Mouse (Mus musculus): Measurements from ENCODE around the gene Slc7a6.

Slc7a6 gene

DNA sequence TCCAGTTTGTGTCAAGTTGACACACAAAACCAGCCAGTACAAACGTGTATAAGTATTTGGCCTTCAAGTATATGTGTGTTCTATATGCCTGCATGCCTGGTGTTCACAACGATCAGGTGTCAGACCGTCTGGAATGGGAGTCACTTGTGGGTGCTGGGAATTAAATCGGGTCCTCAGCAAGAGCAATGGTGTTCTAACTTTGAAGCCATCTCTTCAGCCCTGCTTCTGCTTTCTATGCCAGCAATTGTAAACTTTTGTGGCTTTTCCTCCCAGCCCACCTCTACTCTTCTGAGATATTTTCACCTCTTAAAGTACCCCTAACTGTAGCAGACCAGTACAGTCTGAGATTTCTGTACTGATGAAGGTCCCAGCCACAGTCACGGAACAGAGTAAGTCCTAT, 28.5 kb upstream of the Slc7a6 start:
- no peak for DNase-seq (ENCODE audit: low read depth, low spot score)

DNA sequence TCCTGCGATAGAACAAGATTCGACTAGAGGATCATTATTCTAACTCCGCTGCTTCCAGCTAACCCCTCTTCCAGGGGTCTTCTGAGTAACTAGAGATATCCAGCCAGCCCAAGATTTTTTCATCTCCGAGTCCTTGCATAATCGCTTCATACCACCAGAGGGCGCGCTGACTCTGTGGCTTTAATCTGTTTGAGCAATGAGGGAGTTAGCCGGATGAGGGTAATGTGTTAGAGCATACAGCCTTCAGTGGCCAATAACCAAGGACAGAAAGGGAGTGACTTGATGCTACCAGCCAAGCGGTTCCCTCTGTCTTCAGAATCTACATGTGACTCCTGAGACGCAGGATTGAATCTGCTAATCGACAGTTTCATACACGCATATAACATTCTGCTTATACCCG, 27.9 kb upstream of the Slc7a6 start:
- DNase-seq (ENCODE audit: low read depth, low spot score), result peak; percentile 70

DNA sequence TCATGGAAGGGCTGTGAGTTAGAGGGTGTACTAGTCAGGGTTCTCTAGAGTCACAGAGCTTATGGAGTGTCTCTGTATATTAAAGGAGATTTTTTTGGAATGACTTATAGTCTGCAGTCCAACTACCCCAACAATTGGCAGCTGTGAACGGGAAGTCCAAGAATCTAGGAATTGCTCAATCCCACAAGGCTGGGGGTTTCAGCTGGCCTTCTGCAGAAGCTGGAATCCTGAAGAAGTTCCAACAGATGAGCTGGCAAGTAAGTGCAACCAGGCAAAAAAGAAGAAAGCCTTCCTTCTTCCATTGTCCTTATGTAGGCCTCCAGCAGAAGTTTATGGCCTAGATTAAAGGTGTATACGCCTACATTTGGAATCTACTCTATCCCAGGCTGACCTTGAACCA, 23.3 kb upstream of the Slc7a6 start:
- no peak for DNase-seq (ENCODE audit: low read depth, low spot score)

DNA sequence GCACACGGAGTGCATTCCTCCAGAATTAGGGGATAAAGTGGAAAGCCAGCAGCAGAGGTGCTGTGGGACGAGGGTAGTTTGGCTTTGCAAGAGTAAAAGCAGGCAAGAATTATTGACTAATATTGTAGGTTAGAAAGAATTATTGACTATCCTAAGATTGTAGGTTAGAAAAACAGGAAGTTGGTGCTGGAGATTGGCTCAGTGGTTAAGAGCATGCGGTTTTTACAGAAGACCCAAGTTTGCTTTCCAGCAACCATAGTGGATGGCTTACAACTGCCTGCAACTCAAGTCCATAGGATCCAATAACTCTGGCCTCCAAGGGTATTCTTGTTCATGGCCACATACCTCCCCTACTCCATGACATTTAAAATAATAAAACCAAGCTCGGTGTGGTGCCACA, 22.6 kb upstream of the Slc7a6 start:
- DNase-seq (ENCODE audit: low read depth, low spot score), result no peak

DNA sequence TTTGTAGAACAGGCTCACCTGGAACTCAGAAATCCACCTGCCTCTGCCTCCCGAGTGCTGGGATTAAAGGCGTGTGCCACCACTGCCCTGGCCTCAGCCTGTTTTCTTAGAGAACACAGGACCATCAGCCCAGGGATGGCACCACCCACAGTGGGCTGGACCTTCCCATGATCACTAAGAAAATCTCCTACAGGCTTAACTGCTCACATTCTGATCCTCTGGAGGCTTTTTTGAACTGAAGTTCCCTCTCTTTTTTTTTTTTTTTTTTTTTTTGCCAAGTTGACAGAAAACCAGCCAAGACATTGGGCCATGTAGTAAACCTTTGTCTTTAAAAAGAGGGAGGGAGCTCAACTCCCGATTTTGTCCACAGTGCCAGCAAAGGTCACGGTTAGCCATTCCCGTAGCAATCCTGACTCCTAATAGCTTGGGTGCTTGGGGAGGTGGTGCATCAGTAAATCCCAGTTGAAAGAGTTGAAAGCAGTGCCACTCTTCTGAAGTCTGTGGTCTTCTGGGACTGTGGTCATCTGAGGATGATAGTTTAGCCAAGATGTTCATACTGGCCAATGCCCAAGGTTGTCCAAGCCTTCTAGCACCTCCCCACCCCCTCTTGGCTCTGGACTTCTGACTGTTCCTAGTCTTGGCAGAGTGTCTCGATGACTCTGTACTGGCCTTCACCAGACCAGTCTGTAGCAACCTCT, 20.6 kb upstream of the Slc7a6 start:
- DNase-seq (ENCODE audit: low read depth, low spot score), result no peak

DNA sequence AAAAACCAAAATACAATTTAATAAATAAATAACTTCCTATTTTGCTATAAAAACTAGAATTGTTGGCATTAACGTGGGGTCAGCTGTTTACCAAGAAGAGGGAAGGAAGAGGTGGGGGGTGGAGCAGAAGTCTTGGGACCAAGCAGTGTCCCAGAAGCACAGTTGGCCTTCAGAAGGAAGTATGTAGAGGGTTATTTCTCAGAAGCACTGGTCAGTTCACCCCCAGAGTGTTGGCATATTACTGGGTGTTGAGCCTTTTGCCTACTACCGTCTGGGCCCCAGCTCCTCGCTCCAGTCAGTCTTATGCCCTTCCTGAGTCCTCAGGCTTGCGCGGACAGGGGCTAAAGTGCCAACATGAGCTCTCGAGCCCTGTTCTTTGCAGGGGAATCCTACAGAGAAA, 19.6 kb upstream of the Slc7a6 start:
- no peak for DNase-seq (ENCODE audit: low read depth, low spot score)

DNA sequence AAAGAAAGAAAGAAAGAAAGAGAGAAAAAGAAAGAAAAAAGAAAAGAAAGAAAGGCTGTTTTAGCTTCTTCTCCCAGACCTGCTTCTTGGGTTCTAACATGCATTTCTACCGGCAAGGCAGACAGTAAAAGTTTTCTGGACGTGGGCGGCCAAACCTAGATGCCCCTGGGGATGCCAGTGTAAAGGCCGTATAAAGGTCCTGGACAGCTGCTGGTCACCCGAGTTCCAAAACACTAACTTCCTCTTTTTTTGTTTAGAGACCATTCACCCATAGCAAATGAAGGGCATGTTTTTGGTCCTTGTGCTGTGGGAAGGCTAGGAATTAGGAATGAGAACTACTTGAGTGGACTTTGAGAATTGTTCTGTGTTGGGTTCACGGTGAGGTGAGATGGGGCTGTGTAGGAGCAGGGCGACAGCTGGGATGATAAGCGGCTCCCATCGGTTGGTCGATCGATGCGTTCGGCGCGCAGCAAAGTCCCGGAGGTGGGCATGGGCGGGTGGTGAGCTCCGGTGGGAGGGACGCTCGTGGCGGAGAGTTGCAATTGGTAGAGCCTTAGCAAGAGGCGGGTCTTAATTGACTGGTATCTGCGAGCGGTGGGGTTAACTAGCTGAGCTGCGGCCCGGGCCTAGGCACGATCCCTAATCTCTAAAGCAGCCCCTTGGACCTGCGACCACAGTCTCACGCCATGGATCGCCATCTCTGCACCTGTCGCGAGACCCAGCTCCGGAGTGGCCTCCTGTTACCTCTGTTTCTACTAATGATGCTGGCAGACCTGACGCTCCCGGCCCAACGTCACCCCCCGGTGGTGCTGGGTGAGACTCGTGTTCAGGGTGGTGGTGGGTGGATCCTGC, 18.6 kb upstream of the Slc7a6 start, which contains the start of gene Pla2g15:
TSS of gene Pla2g15 (plus strand) at position 599 of the 852 bp plus-strand sequence.
- DNase-seq (ENCODE audit: low read depth, low spot score), result peak; percentile 73

DNA sequence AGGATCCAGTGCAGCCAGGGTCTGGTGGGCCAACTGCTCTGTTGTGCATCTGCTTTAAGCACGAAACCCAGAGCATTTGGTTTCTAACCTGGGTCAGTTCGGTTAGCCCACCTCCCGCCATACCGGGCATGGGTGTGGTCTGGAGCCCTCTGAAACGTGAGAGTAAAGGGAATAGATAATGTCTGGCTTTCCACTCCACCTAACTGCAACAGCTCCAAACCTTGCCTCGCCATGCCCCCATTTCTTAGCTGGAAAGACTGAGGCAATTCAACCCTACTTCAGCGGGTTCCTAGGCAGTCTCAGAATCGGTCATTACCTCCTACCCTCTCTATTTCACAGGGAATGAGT, 18.0 kb upstream of the Slc7a6 start:
- no peak for DNase-seq (ENCODE audit: low read depth, low spot score)

DNA sequence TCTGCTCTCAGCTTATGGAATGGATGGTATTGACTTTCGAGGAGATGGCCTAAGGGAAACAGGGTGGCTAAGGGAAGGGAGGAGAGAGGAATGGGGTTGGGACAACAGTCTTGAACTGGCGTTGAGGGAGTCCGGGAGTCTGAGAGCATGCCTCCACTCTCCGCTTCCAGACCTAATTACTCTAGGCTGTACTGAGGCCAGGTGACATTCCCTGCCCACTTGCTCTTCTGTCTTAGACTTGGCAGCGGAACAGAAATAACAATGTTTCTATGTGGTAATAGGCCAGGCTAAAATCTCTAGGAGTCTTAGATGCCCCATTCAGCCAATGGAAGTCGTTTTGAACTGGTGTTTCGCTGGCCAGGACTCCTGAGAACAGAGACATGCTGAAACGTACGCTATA, 17.6 kb upstream of the Slc7a6 start:
- DNase-seq (ENCODE audit: low read depth, low spot score), result no peak

DNA sequence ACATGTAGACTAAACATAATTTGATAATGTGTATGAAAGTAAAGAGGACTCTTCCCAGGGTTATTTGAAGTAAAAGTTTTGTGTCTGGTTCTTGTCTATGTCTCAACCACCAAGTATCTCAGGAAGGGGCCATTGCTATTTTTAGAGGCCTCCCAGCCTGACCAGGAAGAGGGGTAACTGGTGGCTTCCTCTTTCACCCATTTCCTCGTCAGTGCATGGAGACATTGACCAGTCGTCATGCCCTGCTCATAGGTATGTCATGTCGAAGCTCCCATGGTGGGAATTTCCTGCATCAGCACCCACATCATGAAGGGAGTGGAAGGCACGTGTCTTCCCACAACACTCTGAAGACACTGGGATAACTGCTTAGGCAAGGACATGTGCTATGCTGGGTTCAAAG, 15.8 kb upstream of the Slc7a6 start:
- DNase-seq (ENCODE audit: low read depth, low spot score), result no peak

DNA sequence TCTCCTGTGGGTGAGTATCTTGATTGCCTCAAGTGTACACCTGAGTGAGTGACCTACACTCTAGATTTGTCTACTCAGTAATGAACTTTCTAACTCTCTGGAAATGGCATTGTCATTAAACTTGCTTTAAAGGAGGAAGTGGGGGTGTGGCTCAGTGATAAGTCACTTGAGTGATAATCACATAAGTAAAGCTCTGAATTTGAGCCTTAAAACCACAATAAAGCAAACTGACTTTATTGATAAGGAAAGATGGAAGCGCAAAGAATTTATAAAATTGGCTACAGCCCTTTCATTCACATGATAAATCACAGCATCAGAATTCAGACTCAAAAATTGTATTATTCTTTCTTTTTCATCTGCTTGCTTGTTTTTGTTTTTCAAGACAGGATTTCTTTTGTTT, 11.2 kb upstream of the Slc7a6 start:
- no peak for DNase-seq (ENCODE audit: low read depth, low spot score)

DNA sequence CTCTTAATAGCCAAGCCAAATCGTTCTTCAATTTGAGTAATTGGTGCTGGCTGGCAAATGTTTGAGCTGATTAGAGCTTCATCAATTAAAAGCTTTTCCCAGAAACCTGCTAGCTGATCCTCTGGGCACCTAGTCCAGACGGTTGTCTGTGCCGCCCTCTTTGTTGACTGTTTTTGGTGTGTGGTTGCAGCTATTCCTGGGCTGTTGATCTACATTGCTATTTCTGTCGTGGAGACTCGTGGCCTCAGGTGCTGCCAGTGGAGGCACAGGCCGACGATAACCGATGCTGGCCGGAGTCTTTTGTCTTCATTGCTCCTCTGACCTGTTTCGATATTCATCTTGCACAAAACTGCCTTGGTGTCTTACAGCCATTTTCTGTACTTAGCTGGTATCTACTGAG, 10.3 kb upstream of the Slc7a6 start:
- DNase-seq (ENCODE audit: low read depth, low spot score), result no peak

DNA sequence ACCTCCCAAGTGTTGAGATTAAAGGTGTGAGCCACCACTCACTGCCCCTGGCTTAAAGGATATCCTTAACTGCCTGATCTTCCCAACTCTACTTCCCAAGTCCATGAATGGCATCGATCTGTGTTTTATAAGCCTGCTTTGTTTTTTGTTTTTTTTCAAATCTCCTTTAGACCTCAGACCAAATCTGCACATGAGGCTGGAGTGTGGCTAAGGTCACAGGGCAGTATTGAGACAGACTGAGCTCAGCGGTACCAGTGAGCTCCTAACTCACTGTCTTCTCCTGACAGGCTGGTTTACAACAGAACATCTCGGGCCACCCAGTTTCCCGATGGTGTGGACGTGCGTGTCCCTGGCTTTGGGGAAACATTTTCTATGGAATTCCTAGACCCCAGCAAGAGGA, 8.8 kb upstream of the Slc7a6 start:
- DNase-seq (ENCODE audit: low read depth, low spot score), result no peak

DNA sequence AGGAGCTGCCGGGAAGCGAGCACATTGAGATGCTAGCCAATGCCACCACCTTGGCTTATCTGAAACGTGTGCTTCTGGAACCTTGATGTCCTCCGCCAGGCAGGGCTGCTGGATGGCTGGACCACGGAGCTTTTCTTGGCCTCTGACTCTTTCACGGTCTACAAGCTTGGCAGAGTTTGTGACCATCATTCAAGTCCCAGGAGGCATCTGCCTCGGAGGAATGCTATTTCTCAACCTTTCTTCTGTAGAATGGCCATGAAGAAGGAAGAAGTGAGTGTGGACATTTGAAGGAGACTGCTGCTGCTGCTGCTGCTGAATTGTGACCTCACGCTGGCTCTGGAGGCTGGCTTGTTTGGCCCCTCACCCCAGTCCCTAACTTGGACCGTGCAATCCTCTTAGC, 5.4 kb upstream of the Slc7a6 start:
- DNase-seq (ENCODE audit: low read depth, low spot score), result no peak

DNA sequence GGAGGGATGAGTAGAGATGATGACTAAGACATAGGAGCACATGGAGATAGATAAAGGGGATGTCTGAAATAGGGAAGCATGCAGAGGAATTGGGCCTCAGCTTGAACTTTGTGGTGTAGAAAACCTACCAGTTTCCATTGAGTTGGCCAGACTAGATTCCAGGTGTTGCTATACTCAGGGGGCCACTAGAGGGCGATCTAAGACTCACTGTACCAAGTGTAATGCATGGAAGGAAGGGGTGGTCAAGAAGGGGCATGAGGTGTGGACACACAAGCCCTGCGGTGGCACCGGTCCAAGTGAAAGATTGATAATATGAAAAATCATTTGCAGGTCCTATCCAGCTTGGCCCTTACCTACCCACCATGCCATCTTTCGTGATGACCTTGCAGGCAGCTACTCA, 3.2 kb upstream of the Slc7a6 start:
- DNase-seq (ENCODE audit: low read depth, low spot score), result no peak

DNA sequence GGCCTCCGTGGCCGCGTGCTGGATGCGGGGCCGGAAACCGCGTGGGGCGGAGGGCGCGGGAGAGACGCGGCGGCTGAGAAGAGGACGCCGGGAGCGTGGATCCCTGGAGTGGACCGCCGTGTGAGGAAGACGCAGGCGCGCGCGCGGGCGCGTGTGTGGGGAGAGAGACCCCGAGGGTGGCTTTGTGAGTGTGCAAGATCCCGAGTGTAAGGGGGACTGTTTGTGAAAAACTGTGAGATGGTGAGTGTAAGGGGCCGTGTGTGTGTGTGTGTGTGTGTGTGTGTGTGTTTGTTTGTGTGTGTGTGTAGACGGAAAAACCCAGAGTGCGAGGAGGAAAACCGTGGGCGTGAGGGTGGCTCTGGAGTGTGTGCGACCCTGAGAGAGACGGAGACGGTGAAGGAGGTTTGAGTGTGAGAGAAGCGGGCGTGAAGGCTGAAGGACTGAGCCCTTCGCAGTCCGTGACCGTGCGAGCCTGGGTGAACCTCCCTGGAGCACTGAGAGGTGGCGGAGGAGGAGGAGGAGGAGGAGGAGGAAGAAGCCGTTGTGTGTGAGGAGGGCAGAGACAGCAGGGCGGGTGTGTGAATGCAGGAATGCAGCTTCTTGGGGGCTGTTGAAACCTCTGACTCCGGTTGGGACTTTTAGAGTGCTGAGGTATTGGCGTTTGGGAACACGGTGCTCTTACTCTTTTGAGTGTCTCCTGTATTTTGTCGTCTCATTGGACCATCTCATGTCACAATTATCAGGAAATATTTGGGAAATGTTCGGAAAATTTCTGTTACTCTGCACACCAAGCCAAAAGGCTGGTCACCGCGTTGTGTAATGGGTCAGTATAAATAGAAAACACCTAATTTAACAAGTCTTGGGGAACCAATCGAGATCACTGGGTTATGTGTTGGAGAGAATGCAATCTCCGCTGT, 618 bp downstream of the Slc7a6 start:
- DNase-seq (ENCODE audit: low read depth, low spot score), result no peak

DNA sequence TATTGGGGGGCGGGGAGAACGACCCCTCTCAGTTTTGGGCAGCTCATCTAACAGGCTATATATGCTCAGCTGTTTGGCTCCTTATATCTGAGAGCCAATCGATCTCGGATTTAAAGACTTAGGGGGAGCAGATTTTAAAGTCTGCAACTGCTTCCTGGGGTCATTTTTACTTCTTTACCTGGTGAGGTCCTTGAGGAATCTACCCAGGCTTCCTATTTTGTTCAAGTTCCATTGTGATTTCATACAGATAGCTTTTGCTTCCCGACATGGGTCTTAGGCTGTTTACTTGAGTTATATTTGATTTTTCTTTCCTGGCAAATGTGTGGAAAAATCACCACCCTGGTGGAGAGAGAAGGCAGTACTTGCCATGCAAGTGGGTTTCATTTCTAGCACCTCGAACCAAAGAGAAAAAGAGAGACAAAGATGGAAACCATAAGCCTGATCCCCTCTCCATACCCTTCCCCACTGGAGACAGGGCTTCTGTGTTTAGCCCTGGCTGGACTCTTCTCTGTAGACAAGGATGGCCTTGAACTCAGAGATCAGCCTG, 1.4 kb downstream of the Slc7a6 start:
- no peak for DNase-seq (ENCODE audit: low read depth, low spot score)

DNA sequence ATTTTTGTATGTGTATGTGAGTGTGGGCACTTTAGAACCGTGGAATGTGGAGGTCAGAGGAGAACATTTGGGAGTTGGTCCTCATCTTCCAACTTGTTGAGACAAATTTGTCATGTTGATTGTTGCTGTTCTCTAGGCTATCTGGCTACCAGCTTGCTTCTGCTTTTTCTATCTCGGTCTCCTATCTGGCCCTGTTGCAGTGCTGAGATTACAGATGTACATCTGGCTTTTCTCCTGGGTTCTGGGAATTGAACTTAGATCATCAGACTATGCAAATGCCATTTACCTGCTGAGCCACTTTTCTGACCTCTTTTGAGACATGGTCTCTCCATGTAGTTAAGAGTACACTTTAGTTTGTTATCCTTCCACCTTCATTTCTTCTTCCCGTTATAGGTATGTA, 4.9 kb downstream of the Slc7a6 start:
- no peak for DNase-seq (ENCODE audit: low read depth, low spot score)

DNA sequence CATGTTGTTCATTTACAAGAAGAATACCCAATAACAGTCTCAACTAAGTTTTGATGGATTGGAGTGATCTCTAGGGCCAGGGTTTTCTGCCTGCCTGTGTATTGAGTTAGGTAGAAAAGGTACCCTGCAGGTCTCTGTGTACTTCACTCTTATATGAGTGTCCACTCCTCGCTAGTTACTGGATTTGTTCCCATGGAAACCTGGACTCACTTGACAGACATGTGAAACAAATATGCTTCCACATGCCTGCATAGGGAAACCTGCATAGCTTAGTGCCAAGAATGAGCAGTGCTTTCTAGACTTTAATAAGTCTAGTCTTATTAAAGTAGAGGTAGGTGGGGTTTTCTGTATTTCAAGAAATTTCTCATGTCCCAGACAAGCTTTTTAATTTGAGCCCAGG, 8.2 kb downstream of the Slc7a6 start:
- no peak for DNase-seq (ENCODE audit: low read depth, low spot score)

DNA sequence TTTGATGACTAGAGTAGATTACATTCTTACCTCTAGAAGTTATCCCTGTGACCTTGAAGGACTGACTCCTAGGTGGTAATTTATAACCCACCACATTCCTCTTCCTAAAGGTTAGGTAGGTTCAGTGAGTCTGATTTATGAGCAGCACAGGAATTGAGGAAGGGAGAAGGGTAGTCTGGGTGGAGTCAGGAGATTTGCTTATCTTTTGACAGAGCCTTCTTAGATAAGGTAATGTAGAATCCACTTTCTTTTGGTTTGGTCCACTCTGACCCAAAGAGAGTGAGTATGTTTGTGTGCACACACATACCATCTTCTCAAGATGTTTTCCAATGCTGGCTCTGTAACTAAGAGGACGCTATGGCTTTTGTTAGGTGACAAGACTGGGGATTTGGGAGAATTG, 8.9 kb downstream of the Slc7a6 start:
- DNase-seq (ENCODE audit: low read depth, low spot score), result no peak

DNA sequence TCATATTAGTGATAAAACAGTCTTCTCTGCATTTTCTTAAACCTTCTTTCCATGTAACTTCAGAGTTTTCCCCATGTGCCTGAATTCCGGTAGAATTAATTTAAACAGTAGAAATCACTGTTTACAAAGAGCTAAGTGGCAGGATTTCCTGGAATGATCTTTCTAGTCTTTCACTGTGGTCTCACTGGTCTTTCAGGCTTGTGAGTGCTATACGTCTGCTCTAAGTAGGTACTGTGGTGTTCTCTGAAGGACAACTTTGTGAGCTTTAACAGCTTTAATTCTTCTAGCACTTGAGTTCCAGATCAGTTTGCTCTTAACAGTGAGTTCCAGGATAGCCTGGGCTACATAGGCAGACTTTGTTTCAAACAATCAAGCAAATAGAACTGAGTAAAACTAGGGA, 9.8 kb downstream of the Slc7a6 start:
- DNase-seq (ENCODE audit: low read depth, low spot score), result no peak
